Mouse (Mus musculus): ENCODE data around the gene Rab3c.

Rab3c gene

GRCm38 (mm10) chr13:110093720-110094685, 186.8 kb downstream of the Rab3c start:
- no peak for DNase-seq

DNA sequence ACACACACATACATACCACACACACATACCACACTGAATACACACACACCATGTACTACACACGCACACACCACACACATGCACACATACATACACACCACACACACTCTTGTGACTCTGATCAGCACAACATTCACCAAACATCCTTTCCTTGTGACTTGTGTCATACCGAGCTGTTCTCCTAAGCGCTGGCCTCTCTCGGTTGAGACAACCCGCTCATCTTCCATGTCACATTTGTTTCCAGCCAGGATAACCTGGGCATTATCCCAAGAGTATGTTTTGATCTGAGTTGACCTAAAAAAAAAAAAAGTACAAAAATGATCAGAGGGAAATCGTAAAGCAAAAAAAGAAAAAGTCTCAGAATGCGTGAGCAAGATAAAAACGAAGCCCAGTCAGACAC, 196.8 kb downstream of the Rab3c start:
- no peak for DNase-seq

- no peak for DNase-seq
Measured at GRCm38 (mm10) chr13:110081174-110081573, 199.6 kb downstream of the Rab3c start.

- DNase-seq = no peak
Measured at GRCm38 (mm10) chr13:110075587-110075986, 205.2 kb downstream of the Rab3c start.

DNA sequence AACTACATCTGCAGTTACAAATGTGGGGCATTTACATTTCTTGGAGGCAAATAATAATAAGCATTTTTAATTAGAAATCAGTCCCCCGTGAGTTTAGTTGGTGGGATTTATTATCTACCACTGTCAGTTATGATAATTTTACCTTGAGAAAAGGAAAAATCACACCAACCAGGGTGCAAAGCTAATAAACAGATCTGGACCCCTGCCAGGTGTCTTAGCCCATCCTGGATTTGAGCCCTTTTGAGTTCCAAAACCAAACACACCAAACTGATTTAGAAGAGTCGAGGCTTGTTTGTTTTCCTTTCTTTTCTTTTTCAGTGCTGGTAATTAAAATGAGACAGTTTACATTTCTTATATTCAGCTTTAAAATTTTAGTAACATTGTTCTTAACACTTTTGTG, 206.6 kb downstream of the Rab3c start:
- DNase-seq = no peak

- DNase-seq = no peak
Measured at GRCm38 (mm10) chr13:110067149-110067548, 213.6 kb downstream of the Rab3c start.

GRCm38 (mm10) chr13:110066674-110067073, 214.1 kb downstream of the Rab3c start:
- DNase-seq = no peak

DNA sequence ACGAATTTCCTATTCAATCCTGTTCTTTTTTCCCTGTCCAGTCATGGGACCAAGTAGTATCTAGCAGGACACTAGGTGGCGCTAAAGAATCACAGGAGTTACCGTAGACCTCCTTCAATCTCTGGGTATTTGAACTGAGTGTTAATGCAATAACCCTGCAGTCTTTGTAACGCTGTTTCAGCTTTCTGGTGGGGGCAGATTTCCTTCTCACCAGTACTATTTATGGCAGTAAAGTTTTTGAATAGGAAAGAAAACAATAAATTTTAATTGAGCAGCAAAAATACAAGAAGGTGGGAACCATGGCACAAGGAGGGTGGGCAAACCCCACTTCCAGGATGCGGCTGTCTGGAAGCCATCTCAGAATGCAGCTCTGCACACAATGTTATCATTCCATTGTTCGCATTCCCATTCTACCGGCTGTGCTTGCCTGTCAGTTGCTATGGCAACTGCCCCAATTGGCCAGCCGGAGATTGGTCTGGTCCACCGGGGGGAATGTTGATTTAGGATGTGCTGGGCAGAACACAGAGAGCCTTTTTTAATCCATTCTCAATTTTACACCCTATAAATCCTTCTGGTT, 217.9 kb downstream of the Rab3c start:
- no peak for DNase-seq

DNA sequence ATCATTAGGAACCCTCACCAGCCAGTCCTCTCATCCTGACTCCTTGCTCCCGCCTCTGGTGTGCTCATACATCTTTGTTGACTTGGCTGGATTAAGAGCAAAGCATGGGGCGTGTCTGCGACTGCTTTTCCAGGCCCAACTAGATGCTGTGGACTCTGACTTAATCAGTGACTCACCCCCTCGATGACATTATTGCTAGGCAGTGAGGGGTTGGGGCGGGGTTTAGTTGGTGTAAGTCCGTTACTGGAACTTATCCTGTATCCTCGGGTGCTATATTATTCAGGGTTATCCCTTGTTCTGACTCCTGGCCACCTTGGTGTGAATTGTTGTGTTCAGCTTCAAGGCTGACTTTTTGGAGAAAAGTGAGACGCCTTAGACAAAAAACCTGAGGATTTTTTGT, 218.5 kb downstream of the Rab3c start:
- no peak for DNase-seq

GRCm38 (mm10) chr13:110054538-110054937, 226.3 kb downstream of the Rab3c start:
- no peak for DNase-seq

DNA sequence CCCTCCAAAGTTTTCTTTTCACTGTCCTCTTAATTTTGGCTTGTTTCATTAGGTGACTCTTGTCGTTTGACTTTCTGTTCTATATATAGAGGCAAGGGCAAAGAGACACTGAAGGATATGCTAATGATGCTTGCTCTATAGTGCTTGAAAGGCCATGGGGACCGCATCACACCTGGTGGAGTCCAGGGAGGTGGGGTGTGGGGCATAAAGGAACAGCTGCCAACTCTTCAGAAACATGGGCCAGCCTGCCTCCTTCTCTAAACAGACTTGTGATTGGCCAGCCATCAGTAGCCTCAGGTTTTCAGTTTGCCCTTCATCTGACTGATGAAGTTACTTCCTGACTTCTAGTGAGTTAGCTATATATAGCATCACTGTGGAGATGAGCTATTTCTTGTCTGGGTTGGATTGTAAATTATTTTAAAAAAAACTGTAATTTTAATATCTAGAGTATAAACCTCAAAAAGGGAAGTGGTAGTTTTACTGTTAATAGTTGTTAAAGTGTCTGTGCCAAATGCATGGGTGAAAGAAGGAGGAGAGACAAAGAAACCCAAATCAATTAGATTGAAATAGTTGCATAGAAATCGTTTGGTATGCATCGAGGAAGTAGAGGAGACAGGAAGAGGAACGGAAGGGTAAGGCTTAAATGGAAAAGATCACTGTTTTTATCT, 231.9 kb downstream of the Rab3c start:
- DNase-seq = no peak

GRCm38 (mm10) chr13:110044418-110044817, 236.4 kb downstream of the Rab3c start:
- no peak for DNase-seq

GRCm38 (mm10) chr13:110039779-110040498, 240.9 kb downstream of the Rab3c start:
- DNase-seq = no peak

- no peak for DNase-seq
Measured at GRCm38 (mm10) chr13:110039170-110039569, 241.6 kb downstream of the Rab3c start.

DNA sequence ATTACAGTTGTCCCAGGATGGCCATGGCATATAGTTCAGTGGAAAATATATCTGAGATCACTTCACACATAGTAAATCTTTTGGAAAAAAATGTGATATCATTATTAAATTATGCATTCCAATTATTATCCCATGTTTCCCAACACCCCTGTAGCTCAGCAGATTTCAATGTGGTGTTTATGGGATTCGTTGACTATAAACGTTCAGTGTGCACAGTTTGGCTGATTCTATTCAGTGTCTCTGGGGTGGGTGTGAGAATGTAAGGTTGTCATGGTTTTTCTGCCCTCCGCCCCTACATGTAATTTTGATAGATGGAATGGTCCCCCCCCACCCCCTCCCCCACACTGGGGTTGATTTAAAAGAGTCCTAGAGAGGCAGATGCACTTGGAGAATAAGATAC, 242.3 kb downstream of the Rab3c start:
- DNase-seq = no peak

DNA sequence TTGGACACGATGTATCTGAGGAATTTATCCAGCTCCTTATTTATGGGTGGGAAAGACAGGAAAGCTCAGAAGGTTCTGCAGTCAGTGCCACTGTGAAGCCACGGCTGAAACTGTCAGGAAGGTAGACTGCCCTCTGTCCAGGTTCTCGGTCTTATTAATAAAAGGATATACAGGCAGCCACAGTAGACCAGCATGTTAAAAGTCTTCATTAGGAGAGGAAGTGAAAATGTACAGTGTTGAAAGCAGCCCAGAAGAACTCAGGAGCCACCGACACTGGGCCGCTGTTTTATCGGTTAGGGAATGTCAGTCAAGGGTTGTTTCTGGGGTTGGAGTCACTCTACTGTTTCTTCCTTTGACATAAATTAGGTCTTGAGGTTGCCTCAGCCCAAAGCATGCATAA, 245.9 kb downstream of the Rab3c start:
- no peak for DNase-seq

DNA sequence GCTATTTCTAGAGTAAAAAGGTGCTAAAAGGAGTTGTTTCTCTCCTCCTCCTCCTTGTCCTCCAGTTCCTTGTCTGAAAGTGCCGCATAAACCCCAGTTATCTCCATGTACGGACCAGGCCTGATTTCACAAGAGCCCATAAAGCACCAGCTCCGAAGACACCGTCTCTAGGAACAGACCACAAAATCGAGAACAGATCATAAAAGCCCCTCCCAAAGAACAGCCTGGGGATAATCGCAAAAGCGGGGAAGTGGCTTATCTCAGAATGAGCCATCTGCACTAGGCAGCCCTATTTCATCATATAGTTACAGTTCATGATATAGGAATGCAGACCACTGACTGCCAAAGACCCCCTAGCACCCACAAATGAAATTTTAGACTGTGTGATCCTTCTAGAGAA, 246.8 kb downstream of the Rab3c start:
- DNase-seq = no peak

DNA sequence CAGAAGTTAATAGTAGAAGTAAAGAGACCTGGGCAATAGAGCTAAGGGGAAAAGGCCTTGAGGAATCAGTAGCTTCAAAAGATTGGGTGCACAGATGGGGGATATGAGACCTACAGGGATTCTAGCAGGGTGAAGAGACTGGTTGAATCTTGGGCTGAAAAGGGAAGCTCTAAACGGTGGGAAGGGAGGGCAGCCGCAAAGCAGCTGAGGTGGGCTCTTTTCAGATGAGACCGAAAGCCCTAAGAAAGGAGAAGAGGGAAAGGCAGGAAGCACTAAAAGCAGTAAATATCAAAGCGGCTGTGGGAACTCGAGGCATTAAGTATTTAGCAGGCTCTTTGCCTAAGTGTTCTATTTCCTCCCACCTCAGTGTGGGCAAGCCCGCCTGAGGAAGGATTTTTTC, 248.9 kb downstream of the Rab3c start:
- DNase-seq = no peak

- no peak for DNase-seq
Measured at GRCm38 (mm10) chr13:110031061-110031460, 249.7 kb downstream of the Rab3c start.

- no peak for DNase-seq
Measured at GRCm38 (mm10) chr13:110024381-110025161, 256.2 kb downstream of the Rab3c start.

DNA sequence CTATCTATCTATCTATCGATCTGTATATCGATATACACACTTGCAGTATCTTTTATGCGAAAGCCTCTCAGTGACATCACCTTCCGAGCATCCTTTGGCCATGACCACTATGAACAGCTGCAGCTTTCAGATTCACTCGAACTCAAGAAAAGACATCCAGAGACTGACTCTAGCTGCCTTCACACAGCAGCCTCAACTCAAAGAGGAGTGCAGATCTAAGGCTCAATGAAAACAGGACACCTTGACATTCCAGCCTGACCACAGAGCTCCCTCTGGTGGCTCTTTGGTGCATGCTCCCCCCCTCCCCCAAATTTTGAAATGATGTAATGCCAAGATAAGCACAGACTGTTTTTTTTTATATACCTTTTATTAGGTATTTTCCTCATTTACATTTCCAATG, 257.8 kb downstream of the Rab3c start:
- no peak for DNase-seq

- no peak for DNase-seq
Measured at GRCm38 (mm10) chr13:110019774-110020173, 261.0 kb downstream of the Rab3c start.
